Mouse (Mus musculus) heart, embryonic 10.5 days (tissue): ENCODE measurements around the gene Rcan1. TPM values are rescaled to one million over a fixed set of nuclear protein-coding genes. Genes with fewer than 3 reads are reported as not detected.
A peak's percentile ranks its signal among the peaks of the same experiment; 100 is the strongest.

ENCODE experiments used
- DNase-seq: peaks from one replicate; pipeline ENCODE4 v3.0.0-alpha.2; 2017; ENCODE audit warnings: low spot score
- H3K27ac ChIP-seq: fragments of 300-500 bp; sonication (generic); 2 replicates; pipeline ENCODE4 v1.5.1; 2016; ENCODE audit warnings: mild to moderate bottlenecking
- H3K27me3 ChIP-seq: fragments of 300-500 bp; sonication (generic); 2 replicates; pipeline ENCODE4 v1.6.1; 2016; ENCODE audit warnings: mild to moderate bottlenecking; ENCODE audit not compliant: poor library complexity, insufficient read depth, severe bottlenecking
- H3K36me3 ChIP-seq: fragments of 300-500 bp; sonication (generic); 2 replicates; pipeline ENCODE4 v1.6.1; 2016; ENCODE audit warnings: mild to moderate bottlenecking, moderate library complexity
- H3K4me1 ChIP-seq: fragments of 300-500 bp; sonication (generic); 2 replicates; pipeline ENCODE4 v1.6.1; 2016; ENCODE audit warnings: mild to moderate bottlenecking
- H3K4me3 ChIP-seq: fragments of 300-500 bp; sonication (generic); 2 replicates; pipeline ENCODE4 v1.5.1; 2016; ENCODE audit warnings: mild to moderate bottlenecking, moderate library complexity
- H3K9me3 ChIP-seq: fragments of 300-500 bp; sonication (generic); 2 replicates; pipeline ENCODE4 v1.6.1; 2016; ENCODE audit warnings: mild to moderate bottlenecking, moderate library complexity
- WGBS: fragments of 180-500 bp; shearing (Covaris S2); methylation state at CpG from one replicate; pipeline ENCODE4 v1.1.7; 2016; 5-methylcytosine and 5-hydroxymethylcytosine counted together
- polyA plus RNA-seq: library from polyadenylated mRNA; unstranded; fragments of >200 nt; fragmentation: Nextera tagmentation; extraction: Ambion mirVana; gene quantifications from 2 replicates; pipeline ENCODE4 v1.2.1, GENCODE M21; 2016

Rcan1 gene
- polyA plus RNA-seq, 1 experiment from 2014 or later = 78.8 TPM

DNA sequence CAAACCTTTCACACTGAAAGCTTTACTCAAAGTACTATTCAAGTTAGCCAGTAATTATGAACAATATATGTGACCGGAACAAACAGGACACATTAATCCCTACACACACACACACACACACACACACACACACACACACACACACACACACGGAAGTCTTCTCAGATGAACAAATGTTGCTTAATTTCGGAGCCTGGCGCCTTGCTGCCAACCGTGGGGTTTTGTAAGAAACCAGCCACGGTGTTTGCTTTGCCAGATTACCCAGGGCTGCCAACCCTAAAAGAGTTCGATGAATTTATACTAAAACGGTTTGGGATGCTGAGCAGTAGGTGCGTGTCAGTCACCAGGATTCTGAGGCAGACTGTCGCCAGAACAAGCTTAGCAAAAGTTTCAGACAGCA is 69.5 kb downstream of the Rcan1 start:
- DNase-seq = no peak
- H3K4me1 ChIP-seq = peaks cover 87% of the 10 kb centered on the region
- no peaks in the 10 kb centered on the region for H3K27me3 ChIP-seq
- H3K27ac ChIP-seq = peak overlapping the region; percentile 95
- H3K9me3 ChIP-seq = no peaks in the 10 kb centered on the region
- H3K36me3 ChIP-seq = peaks cover 11% of the 10 kb centered on the region
- WGBS = 49% methylated on average over 10 of the region's 10 CpGs
- no peak overlapping the region for H3K4me3 ChIP-seq

DNA sequence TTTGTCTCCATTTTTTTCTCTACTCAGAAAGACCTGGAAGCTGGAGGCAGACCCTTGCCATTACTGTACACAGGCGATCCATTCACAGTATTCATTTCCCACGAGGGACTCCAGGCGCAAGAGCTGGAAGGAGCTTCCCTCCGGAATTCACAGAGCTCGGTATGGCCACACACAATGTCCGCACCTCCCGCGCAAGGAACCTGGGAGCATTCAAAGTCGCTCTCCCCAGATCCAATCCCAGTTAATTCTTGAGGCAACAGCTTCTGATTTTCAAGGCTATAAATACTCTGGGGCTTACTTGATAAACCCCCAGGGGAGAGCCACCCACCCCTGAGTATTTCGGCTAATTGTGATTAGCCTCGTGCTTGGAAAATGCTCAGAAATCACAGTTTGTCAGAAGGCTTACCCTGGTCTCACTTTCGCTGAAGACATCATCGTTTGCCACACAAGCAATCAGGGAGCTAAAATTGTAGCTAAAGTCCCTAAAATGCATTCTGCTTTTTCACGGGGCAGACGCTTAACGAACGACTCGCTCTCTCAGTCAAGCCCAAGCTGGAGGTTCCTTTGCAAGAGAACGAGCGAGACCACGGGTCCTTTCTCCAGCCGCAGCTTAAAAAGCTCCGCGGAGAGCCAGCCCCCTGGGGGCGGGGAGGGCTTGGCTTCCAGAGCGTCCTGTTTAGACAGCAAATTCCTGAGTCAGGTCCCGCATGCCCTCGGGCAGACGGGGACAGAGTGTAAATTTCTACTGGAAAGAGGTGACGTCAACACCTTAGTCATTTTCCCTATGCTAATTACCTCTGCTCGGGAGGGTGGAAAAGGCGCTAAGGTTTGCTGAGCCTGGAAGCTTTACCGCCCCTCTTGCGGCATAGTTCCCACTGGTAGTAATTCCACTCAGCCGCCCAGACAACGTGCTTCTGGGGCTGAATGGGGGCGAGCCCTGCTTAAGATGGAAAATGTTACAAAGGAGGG is 70.9 kb downstream of the Rcan1 start:
- no peaks in the 10 kb centered on the region for H3K9me3 ChIP-seq
- peak overlapping the region; percentile 95 for H3K27ac ChIP-seq
- H3K36me3 ChIP-seq = peaks cover 26% of the 10 kb centered on the region
- under 1% methylated on average over 37 of the region's 37 CpGs for WGBS
- peaks cover 85% of the 10 kb centered on the region for H3K4me1 ChIP-seq
- H3K4me3 ChIP-seq = peak overlapping the region; percentile 70
- peak; percentile 96 for DNase-seq
- no peaks in the 10 kb centered on the region for H3K27me3 ChIP-seq

DNA sequence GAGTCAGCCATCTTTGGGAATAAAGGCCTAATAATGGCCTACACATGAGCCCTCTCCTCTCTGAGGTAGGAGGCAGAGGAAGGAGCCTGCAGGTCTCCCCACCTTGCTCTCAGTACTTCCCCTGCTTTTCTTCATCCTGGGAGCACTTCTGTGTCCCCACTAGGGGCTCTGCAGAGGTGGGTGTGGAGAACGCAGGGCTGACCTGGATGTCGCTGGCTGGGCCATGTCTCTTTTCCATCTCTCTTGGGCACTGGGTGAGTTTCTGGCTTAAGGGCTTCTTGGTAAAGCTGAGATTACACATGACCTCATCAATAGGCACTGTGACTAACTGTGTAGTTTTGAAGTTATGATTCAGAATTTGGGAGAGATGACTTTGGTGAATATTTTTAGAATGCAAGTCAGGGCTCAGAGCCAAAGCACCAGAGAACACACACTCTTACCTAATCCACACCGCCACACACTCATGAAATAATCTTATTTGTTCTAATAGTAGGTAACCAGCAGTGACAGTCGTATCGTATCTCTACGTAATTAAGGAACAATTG is 72.0 kb downstream of the Rcan1 start:
- DNase-seq = no peak
- Histone ChIP-seq H3K36me3 (peaks cover 37% of the 10 kb centered on the region), H3K4me1 (peaks cover 77% of the 10 kb centered on the region), H3K4me3 (peak overlapping the region; percentile 70), H3K27ac (peak overlapping the region; percentile 95), H3K27me3 (no peaks in the 10 kb centered on the region), H3K9me3 (no peaks in the 10 kb centered on the region)
- 42% methylated on average over 6 of the region's 6 CpGs for WGBS

DNA sequence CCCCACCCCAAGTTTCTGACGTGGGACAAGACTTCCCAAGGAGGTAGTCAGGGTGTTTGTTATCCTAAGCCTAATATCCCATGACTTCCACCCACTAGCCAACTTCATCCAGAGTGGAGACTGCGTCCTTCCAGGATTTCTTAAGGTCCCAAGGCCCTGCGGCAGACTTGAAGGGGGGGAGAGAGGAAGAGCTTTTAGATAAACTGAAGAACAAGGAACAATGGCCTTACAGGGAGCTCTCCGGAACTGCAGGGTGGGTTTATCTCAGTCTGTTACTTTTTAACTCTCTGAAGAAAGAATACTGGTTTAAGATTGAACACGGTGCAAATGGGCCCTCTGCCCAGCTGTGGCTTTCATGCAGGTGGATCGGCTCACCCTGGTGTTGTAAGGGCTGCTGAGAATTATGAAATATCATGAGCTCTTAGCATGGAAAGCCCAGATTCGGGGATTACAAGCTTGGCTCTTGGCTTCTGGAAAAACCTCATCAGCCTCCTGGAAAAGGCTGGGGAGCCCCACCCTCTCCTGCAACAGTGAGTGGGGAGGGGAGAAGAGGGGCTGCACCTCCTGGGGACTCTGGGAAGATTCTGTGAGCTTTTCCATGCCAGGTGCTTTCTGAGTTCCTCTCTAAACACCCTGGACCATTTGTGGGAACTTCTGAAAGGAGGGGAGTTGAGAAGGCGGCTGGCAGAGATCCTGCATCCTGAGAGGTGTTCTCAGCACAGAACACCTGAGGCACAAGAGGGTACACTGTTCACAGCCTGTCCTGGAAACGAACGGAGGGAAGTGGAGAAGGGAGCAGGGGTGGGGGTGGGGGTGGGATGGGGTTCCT is 72.7 kb downstream of the Rcan1 start:
- H3K4me3 ChIP-seq = peak overlapping the region; percentile 70
- H3K9me3 ChIP-seq = no peaks in the 10 kb centered on the region
- peaks cover 70% of the 10 kb centered on the region for H3K4me1 ChIP-seq
- DNase-seq = no peak
- H3K36me3 ChIP-seq = peaks cover 44% of the 10 kb centered on the region
- peak overlapping the region; percentile 95 for H3K27ac ChIP-seq
- H3K27me3 ChIP-seq = no peaks in the 10 kb centered on the region
- WGBS = 35% methylated on average over 10 of the region's 10 CpGs

DNA sequence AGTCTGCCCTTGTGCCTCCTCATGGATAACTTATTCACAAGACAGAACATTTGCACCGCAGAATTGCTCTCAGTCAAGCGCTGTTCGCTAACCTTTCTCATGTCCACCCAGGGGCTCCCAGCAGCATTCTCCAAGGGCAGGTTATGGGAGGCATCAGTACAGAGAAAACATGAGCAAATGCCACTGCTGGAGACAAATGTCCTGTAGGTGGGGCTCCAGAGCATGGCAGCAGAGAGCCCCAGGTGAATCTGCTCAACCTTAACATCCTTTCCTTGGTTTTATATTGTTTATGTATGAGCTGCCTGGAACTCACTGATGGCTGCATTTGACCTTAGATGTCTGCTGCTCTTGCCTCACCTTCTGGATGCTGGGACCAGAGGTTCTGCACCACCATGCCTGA is 76.9 kb downstream of the Rcan1 start:
- Histone ChIP-seq H3K27me3 (no peaks in the 10 kb centered on the region), H3K4me1 (peaks cover 32% of the 10 kb centered on the region), H3K36me3 (peaks cover 71% of the 10 kb centered on the region), H3K27ac (no peak overlapping the region), H3K4me3 (no peak overlapping the region), H3K9me3 (no peaks in the 10 kb centered on the region)
- 92% methylated on average over 3 of the region's 3 CpGs for WGBS
- no peak for DNase-seq

DNA sequence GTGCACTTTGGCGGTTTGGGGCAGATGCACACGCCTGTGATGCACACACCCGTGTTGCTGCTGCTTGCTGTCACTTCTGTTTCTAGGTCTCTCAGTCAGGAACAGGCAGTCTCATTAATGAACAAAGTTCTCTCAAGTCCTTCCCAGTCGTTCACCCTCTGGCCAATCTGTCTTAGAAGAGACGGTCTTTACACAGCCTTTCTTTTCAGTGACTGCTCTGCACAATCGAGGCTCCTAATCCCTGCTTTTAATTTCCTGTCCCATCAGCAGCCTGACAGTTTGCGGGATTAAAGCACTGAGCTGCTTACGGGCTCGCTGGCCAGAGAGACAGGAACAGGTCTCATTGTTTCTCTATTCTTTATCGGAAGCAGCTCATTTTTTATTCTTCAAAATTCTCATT is 83.0 kb downstream of the Rcan1 start:
- H3K9me3 ChIP-seq = no peaks in the 10 kb centered on the region
- no peak overlapping the region for H3K27ac ChIP-seq
- no peak for DNase-seq
- H3K27me3 ChIP-seq = no peaks in the 10 kb centered on the region; the same call in 1 of the 2 replicates
- peaks cover 25% of the 10 kb centered on the region for H3K36me3 ChIP-seq
- H3K4me1 ChIP-seq = peaks cover 13% of the 10 kb centered on the region
- 73% methylated on average over 10 of the region's 10 CpGs for WGBS
- no peak overlapping the region for H3K4me3 ChIP-seq

DNA sequence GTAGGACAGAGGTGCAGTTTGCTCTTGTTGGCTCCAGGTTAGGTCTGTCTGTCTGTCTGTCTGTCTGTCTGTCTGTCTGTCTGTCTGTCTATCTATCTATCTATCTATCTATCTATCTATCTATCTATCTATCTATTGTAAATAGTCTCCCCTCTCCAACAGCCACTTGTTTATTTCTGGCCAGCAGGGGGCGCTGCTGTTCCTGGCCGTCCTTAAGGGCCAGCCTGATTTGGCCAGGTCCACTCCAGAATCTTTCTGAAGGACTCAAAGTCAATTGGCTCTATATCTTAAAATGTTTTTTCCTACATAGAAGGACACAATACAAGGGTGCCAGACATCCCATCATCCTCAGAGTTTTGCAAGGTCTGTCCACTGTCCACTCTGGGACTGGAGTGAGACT is 85.6 kb downstream of the Rcan1 start:
- DNase-seq = no peak
- no peaks in the 10 kb centered on the region for H3K9me3 ChIP-seq
- 4% methylated on average over 2 of the region's 2 CpGs for WGBS
- H3K27me3 ChIP-seq = no peaks in the 10 kb centered on the region; the same call in 1 of the 2 replicates
- H3K4me1 ChIP-seq = peaks cover 13% of the 10 kb centered on the region
- H3K36me3 ChIP-seq = no peaks in the 10 kb centered on the region
- H3K27ac ChIP-seq = peak overlapping the region; percentile 36
- no peak overlapping the region for H3K4me3 ChIP-seq

DNA sequence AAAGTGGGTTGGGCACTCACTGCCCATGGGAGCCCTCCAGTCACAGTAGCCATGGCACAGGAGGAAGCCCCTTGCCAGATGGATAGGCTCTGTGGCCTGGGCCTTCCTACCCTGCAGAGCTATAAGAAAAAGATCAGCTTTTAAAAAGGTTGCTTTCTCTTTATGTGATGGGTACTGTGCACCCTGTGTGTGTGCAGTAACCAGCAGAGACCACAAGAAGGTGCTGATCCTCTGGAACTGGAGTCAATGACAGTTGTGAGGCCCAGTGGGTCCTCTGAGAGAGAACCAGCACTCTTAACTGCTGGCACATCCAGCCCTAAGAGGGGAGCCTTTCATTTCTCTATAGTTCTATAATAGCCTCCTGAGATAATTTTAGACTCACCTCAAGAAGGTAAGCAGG is 87.3 kb downstream of the Rcan1 start:
- peaks cover 13% of the 10 kb centered on the region for H3K4me1 ChIP-seq
- no peaks in the 10 kb centered on the region for H3K36me3 ChIP-seq
- no peak overlapping the region for H3K4me3 ChIP-seq
- no peak for DNase-seq
- no peaks in the 10 kb centered on the region for H3K9me3 ChIP-seq
- no peaks in the 10 kb centered on the region; the same call in 1 of the 2 replicates for H3K27me3 ChIP-seq
- no peak overlapping the region for H3K27ac ChIP-seq

DNA sequence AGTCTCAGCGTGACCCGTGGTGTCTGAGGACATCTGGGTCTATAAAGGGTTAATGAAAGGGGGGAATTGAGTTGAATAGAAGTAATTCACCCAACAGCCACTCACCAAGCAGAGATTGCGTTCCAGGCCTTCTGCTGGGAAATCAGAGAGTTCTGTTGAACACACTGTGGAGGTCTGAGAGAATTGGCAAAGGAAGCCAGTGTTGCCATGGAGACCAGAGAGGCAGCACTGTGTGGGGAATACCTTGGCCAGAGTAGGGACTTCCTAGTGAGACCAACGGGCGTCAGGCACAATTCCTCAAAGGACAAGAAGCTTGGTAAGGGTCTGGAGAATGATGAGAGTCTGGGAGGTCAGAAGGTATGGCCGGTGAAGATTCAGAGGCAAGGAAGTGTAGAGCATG is 88.2 kb downstream of the Rcan1 start:
- Histone ChIP-seq H3K27ac (no peak overlapping the region), H3K9me3 (no peaks in the 10 kb centered on the region), H3K4me3 (no peak overlapping the region), H3K36me3 (no peaks in the 10 kb centered on the region), H3K4me1 (peaks cover 13% of the 10 kb centered on the region), H3K27me3 (no peaks in the 10 kb centered on the region; the same call in 1 of the 2 replicates)
- no peak for DNase-seq
- 70% methylated on average over 6 of the region's 6 CpGs for WGBS

DNA sequence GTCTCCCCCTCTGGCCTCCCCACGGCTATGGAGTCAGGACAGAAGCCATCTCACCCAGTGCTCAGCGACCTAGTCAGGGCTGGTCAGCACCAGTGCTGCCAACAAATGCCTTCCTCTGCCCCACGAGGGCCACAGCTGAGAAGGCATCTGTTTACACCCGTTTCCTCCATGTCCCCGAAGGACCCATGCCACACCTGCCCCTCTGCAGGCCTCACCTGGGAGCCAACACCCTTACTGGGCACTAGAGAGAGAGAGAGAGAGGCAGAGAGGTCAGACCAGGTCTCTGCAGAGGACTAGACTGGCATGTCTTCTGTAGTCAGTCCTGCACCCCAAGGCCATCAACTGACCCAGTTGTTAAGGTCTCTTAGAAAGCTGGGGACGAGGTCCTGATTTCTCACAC is 89.6 kb downstream of the Rcan1 start:
- no peaks in the 10 kb centered on the region for H3K36me3 ChIP-seq
- DNase-seq = no peak
- 71% methylated on average over 6 of the region's 6 CpGs for WGBS
- peaks cover 11% of the 10 kb centered on the region for H3K4me1 ChIP-seq
- no peaks in the 10 kb centered on the region for H3K9me3 ChIP-seq
- H3K27ac ChIP-seq = no peak overlapping the region
- no peaks in the 10 kb centered on the region; the same call in 1 of the 2 replicates for H3K27me3 ChIP-seq
- H3K4me3 ChIP-seq = no peak overlapping the region

DNA sequence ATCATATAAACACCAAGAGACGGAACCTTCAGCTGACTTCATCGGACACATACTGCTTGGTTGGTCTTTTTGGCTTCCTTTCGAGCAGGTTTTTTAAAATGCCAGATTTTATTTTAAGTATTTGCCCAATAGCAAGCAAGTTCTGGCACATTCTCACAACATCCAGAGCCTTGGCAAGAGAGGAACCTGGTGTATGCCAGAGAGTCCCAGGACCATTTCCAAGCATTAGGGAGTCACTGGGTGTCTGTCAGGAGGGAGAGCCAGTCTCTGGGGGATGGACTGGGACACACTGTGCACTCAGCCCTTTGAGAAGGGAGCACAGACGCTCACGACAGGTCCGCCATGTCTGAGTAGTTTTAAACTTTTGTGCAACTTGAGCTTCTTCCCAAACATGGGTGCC is 93.7 kb downstream of the Rcan1 start:
- H3K4me3 ChIP-seq = no peak overlapping the region
- H3K27ac ChIP-seq = no peak overlapping the region
- H3K4me1 ChIP-seq = peaks cover 10% of the 10 kb centered on the region
- DNase-seq = no peak
- no peaks in the 10 kb centered on the region for H3K36me3 ChIP-seq
- H3K9me3 ChIP-seq = no peaks in the 10 kb centered on the region
- no peaks in the 10 kb centered on the region for H3K27me3 ChIP-seq
- 83% methylated on average over 6 of the region's 6 CpGs for WGBS

DNA sequence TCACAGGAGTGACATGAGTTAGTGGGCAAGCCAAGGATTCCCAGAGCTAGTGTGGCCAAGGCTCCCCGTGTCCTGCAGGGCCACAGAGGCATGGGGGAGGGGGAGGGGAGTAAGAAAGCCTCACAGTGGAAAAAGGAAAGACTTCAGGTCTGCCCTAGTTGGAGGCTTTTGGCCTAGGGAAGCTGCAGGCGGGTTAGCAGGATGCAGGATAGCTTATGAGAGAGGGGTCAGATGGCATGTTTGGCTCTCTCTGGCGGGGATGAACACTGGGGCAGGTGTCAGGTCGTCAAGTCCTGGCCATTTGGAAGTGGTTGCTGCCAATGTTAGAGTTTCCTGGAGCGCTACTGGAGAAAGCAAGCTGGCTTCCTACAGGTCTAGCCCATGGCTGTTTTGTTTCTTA is 99.0 kb downstream of the Rcan1 start:
- Histone ChIP-seq H3K4me3 (no peak overlapping the region), H3K4me1 (peaks cover 51% of the 10 kb centered on the region), H3K36me3 (no peaks in the 10 kb centered on the region), H3K9me3 (no peaks in the 10 kb centered on the region), H3K27me3 (no peaks in the 10 kb centered on the region), H3K27ac (peak overlapping the region; percentile 67)
- DNase-seq = no peak
- 40% methylated on average over 5 of the region's 5 CpGs for WGBS

DNA sequence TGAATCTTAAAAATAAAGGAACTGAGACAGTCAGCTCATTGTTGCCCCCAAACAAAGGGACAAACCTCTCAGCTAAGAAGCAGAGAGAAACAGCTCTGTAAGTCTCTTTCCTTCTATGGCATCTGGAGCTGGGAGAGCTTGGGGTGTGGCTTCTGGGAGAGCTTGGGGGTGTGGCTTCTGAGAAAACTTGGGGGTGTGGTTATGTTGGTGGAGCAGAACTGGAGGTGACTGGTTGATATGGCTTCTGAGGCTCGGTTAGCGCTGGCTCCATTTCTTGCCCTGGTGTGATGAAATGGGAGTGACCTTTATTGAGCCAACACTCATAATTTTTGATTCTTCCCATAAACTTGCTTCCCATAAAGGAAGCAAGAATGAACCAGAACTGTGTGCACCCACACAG is 101.4 kb downstream of the Rcan1 start:
- Histone ChIP-seq H3K9me3 (no peaks in the 10 kb centered on the region), H3K4me3 (no peak overlapping the region), H3K4me1 (peaks cover 64% of the 10 kb centered on the region), H3K27ac (peak overlapping the region; percentile 84; the same call in 1 of the 2 replicates), H3K27me3 (no peaks in the 10 kb centered on the region), H3K36me3 (no peaks in the 10 kb centered on the region)
- WGBS = 25% methylated on average over 2 of the region's 2 CpGs
- peak; percentile 89 for DNase-seq
